Mouse (Mus musculus) forebrain, embryonic 15.5 days (tissue): ENCODE results near the gene Sema5a. TPM values are rescaled to one million over a fixed set of nuclear protein-coding genes. Genes with fewer than 3 reads are reported as not detected.

Experiments
- ATAC-seq: fragments of 200-750 bp; cut with Nextera tagmentation; replicated peaks from 2 replicates; pipeline ENCODE4 v1.8.0; 2017; ENCODE audit warnings: mild to moderate bottlenecking, moderate TSS enrichment, moderate library complexity
- H3K27ac ChIP-seq: fragments of 300-500 bp; sonication (generic); replicated peaks from 2 replicates; pipeline ENCODE4 v1.5.1; 2015; ENCODE audit warnings: mild to moderate bottlenecking, inconsistent platforms
- H3K27me3 ChIP-seq: fragments of 300-500 bp; sonication (generic); 2 replicates; pipeline ENCODE4 v1.6.1; 2015; ENCODE audit warnings: inconsistent platforms
- H3K36me3 ChIP-seq: fragments of 300-500 bp; sonication (generic); 2 replicates; pipeline ENCODE4 v1.6.1; 2015; ENCODE audit warnings: mild to moderate bottlenecking, inconsistent platforms
- H3K4me1 ChIP-seq: fragments of 300-500 bp; sonication (generic); 2 replicates; pipeline ENCODE4 v1.6.1; 2015; ENCODE audit warnings: inconsistent platforms
- H3K4me2 ChIP-seq: fragments of 300-500 bp; sonication (generic); replicated peaks from 2 replicates; pipeline ENCODE4 v1.6.1; 2015; ENCODE audit warnings: mild to moderate bottlenecking, inconsistent platforms
- H3K4me3 ChIP-seq: fragments of 300-500 bp; sonication (generic); 2 replicates; pipeline ENCODE4 v1.5.1; 2015; ENCODE audit warnings: mild to moderate bottlenecking, inconsistent platforms
- H3K9ac ChIP-seq: fragments of 300-500 bp; sonication (generic); replicated peaks from 2 replicates; pipeline ENCODE4 v1.6.1; 2015; ENCODE audit warnings: mild to moderate bottlenecking, inconsistent platforms
- H3K9me3 ChIP-seq: fragments of 300-500 bp; sonication (generic); 2 replicates; pipeline ENCODE4 v1.6.1; 2016; ENCODE audit warnings: inconsistent platforms
- WGBS: fragments of 180-500 bp; shearing (Covaris S2); methylation state at CpG from one replicate; pipeline ENCODE4 v1.1.7; 2015; ENCODE audit warnings: mixed read lengths; 5-methylcytosine and 5-hydroxymethylcytosine counted together
- polyA plus RNA-seq: library from polyadenylated mRNA; unstranded; fragments of >200 nt; fragmentation: Nextera tagmentation; extraction: Ambion mirVana; gene quantifications from 2 replicates; pipeline ENCODE4 v1.2.1, GENCODE M21; 2015

Gene Sema5a
- polyA plus RNA-seq, 1 experiment from 2014 or later, result 12.6 TPM

- no peak overlapping the region for H3K4me2 ChIP-seq
- H3K4me1 ChIP-seq, result peaks cover 8% of the 10 kb centered on the region; the same call in 1 of the 2 replicates
- no peak overlapping the region for H3K4me3 ChIP-seq
- WGBS, result 85% methylated on average over 5 of the region's 5 CpGs
- H3K9ac ChIP-seq, result no peak overlapping the region
- H3K36me3 ChIP-seq, result no peaks in the 10 kb centered on the region
- H3K9me3 ChIP-seq, result no peaks in the 10 kb centered on the region
- no peak overlapping the region for H3K27ac ChIP-seq
- H3K27me3 ChIP-seq, result no peaks in the 10 kb centered on the region
- no peak for ATAC-seq
Observed at GRCm38 (mm10) chr15:32322455-32323220, 78.0 kb downstream of the Sema5a start.

GRCm38 (mm10) chr15:32323224-32323623 lies 78.6 kb downstream of the Sema5a start:
- H3K4me1 ChIP-seq, result peaks cover 8% of the 10 kb centered on the region; the same call in 1 of the 2 replicates
- no peaks in the 10 kb centered on the region for H3K27me3 ChIP-seq
- 90% methylated on average over 4 of the region's 4 CpGs for WGBS
- ATAC-seq, result no peak
- H3K36me3 ChIP-seq, result no peaks in the 10 kb centered on the region
- H3K4me3 ChIP-seq, result no peak overlapping the region
- H3K9ac ChIP-seq, result no peak overlapping the region
- H3K27ac ChIP-seq, result no peak overlapping the region
- no peak overlapping the region for H3K4me2 ChIP-seq
- no peaks in the 10 kb centered on the region for H3K9me3 ChIP-seq

GRCm38 (mm10) chr15:32324105-32324504 lies 79.5 kb downstream of the Sema5a start:
- no peaks in the 10 kb centered on the region for H3K27me3 ChIP-seq
- peak; percentile 57; the same call in 1 of the 2 replicates for ATAC-seq
- H3K4me2 ChIP-seq, result no peak overlapping the region
- H3K4me3 ChIP-seq, result no peak overlapping the region
- H3K9ac ChIP-seq, result no peak overlapping the region
- H3K9me3 ChIP-seq, result no peaks in the 10 kb centered on the region
- peaks cover 8% of the 10 kb centered on the region for H3K4me1 ChIP-seq
- no peaks in the 10 kb centered on the region for H3K36me3 ChIP-seq
- H3K27ac ChIP-seq, result 0 out of 2 replicates have a peak overlapping the region, but pooled peaks have one; percentile 20
- 55% methylated on average over 7 of the region's 7 CpGs for WGBS

- 77% methylated on average over 4 of the region's 4 CpGs for WGBS
- Histone ChIP-seq H3K27ac (0 out of 2 replicates have a peak overlapping the region, but pooled peaks have one; percentile 6), H3K4me1 (peaks cover 24% of the 10 kb centered on the region)
Observed at GRCm38 (mm10) chr15:32328370-32329004, 83.9 kb downstream of the Sema5a start.

GRCm38 (mm10) chr15:32329670-32330330 lies 85.2 kb downstream of the Sema5a start:
- Histone ChIP-seq H3K9me3 (no peaks in the 10 kb centered on the region), H3K4me1 (peaks cover 19% of the 10 kb centered on the region), H3K27ac (no peak overlapping the region; the same call in 1 of the 2 replicates), H3K9ac (no peak overlapping the region), H3K36me3 (no peaks in the 10 kb centered on the region), H3K27me3 (no peaks in the 10 kb centered on the region), H3K4me2 (no peak overlapping the region), H3K4me3 (no peak overlapping the region)
- 57% methylated on average over 10 of the region's 10 CpGs for WGBS
- ATAC-seq, result no peak

More at GRCm38 (mm10) chr15:32328370-32329004, 83.9 kb downstream of the Sema5a start:
- H3K36me3 ChIP-seq, result no peaks in the 10 kb centered on the region
- H3K27me3 ChIP-seq, result no peaks in the 10 kb centered on the region
- no peak overlapping the region for H3K4me2 ChIP-seq
- no peak overlapping the region for H3K4me3 ChIP-seq
- no peak overlapping the region for H3K9ac ChIP-seq
- H3K9me3 ChIP-seq, result no peaks in the 10 kb centered on the region
- no peak for ATAC-seq

GRCm38 (mm10) chr15:32330427-32330826 lies 85.8 kb downstream of the Sema5a start:
- Histone ChIP-seq H3K36me3 (no peaks in the 10 kb centered on the region), H3K9ac (no peak overlapping the region), H3K4me3 (no peak overlapping the region), H3K4me2 (no peak overlapping the region; the same call in 1 of the 2 replicates), H3K4me1 (peaks cover 19% of the 10 kb centered on the region), H3K27me3 (no peaks in the 10 kb centered on the region), H3K9me3 (no peaks in the 10 kb centered on the region), H3K27ac (no peak overlapping the region)
- ATAC-seq, result no peak
- 26% methylated on average over 8 of the region's 8 CpGs for WGBS

GRCm38 (mm10) chr15:32331037-32331436 lies 86.4 kb downstream of the Sema5a start:
- H3K9ac ChIP-seq, result no peak overlapping the region
- 42% methylated on average over 2 of the region's 2 CpGs for WGBS
- no peaks in the 10 kb centered on the region for H3K36me3 ChIP-seq
- H3K4me3 ChIP-seq, result no peak overlapping the region
- no peak overlapping the region for H3K4me2 ChIP-seq
- no peaks in the 10 kb centered on the region for H3K9me3 ChIP-seq
- H3K27me3 ChIP-seq, result no peaks in the 10 kb centered on the region
- no peak for ATAC-seq
- H3K27ac ChIP-seq, result no peak overlapping the region
- H3K4me1 ChIP-seq, result peaks cover 19% of the 10 kb centered on the region

- H3K9me3 ChIP-seq, result no peaks in the 10 kb centered on the region
- no peak overlapping the region for H3K9ac ChIP-seq
- H3K36me3 ChIP-seq, result no peaks in the 10 kb centered on the region
- WGBS, result 85% methylated on average over 2 of the region's 2 CpGs
- H3K4me2 ChIP-seq, result no peak overlapping the region
- ATAC-seq, result no peak
- peaks cover 22% of the 10 kb centered on the region for H3K4me1 ChIP-seq
- no peak overlapping the region for H3K27ac ChIP-seq
- no peak overlapping the region for H3K4me3 ChIP-seq
- no peaks in the 10 kb centered on the region for H3K27me3 ChIP-seq
Observed at GRCm38 (mm10) chr15:32333456-32333855, 88.8 kb downstream of the Sema5a start.

- peaks cover 16% of the 10 kb centered on the region for H3K4me1 ChIP-seq
- H3K9me3 ChIP-seq, result no peaks in the 10 kb centered on the region
- no peak overlapping the region for H3K27ac ChIP-seq
- no peak overlapping the region for H3K4me3 ChIP-seq
- WGBS, result 96% methylated on average over 3 of the region's 3 CpGs
- H3K9ac ChIP-seq, result no peak overlapping the region
- H3K27me3 ChIP-seq, result no peaks in the 10 kb centered on the region
- no peak overlapping the region for H3K4me2 ChIP-seq
- no peak for ATAC-seq
- no peaks in the 10 kb centered on the region for H3K36me3 ChIP-seq
Observed at GRCm38 (mm10) chr15:32337810-32338209, 93.2 kb downstream of the Sema5a start.

GRCm38 (mm10) chr15:32338721-32339290 lies 94.2 kb downstream of the Sema5a start:
- H3K9ac ChIP-seq, result no peak overlapping the region
- no peak overlapping the region for H3K4me2 ChIP-seq
- WGBS, result 41% methylated on average over 3 of the region's 3 CpGs

GRCm38 (mm10) chr15:32339426-32339825 lies 94.8 kb downstream of the Sema5a start:
- no peaks in the 10 kb centered on the region for H3K27me3 ChIP-seq
- H3K27ac ChIP-seq, result no peak overlapping the region
- no peaks in the 10 kb centered on the region for H3K9me3 ChIP-seq
- 44% methylated on average over 5 of the region's 5 CpGs for WGBS
- no peaks in the 10 kb centered on the region for H3K36me3 ChIP-seq
- no peak overlapping the region for H3K9ac ChIP-seq
- H3K4me1 ChIP-seq, result peaks cover 16% of the 10 kb centered on the region
- H3K4me3 ChIP-seq, result no peak overlapping the region
- 0 out of 2 replicates have a peak, but pooled peaks have one; percentile 19 for ATAC-seq
- H3K4me2 ChIP-seq, result no peak overlapping the region

More at GRCm38 (mm10) chr15:32338721-32339290, 94.2 kb downstream of the Sema5a start:
- Histone ChIP-seq H3K27me3 (no peaks in the 10 kb centered on the region), H3K27ac (no peak overlapping the region), H3K4me1 (peaks cover 16% of the 10 kb centered on the region), H3K9me3 (no peaks in the 10 kb centered on the region), H3K36me3 (no peaks in the 10 kb centered on the region), H3K4me3 (no peak overlapping the region)
- ATAC-seq, result 0 out of 2 replicates have a peak, but pooled peaks have one; percentile 39
